Mouse (Mus musculus): ENCODE measurements around the gene Hist1h1e. TPM values are rescaled to one million over a fixed set of nuclear protein-coding genes. Genes with fewer than 3 reads are reported as not detected.

Gene Hist1h1e
- polyA plus RNA-seq, 1 experiment = 1.2 TPM

- Histone ChIP-seq H3K79me3 (ENCODE audit: low read depth) (no peaks in the 10 kb centered on the region), H3ac (ENCODE audit: control insufficient read depth, insufficient read length, low read depth) (no peak overlapping the region), H3K4me3 (ENCODE audit: insufficient read depth, poor library complexity, severe bottlenecking) (no peak overlapping the region), H3K79me2 (ENCODE audit: control insufficient read depth, insufficient read depth) (no peaks in the 10 kb centered on the region), H3K27me3 (ENCODE audit: control insufficient read depth, insufficient read depth, insufficient read length) (no peaks in the 10 kb centered on the region), H3K36me3 (ENCODE audit: control insufficient read depth, insufficient read depth) (no peaks in the 10 kb centered on the region)
- TF ChIP-seq CTCF (IDR thresholded peaks at IDR 0.05; ENCODE audit: control insufficient read depth, insufficient read depth, insufficient read length) = no peak
Observed at GRCm38 (mm10) chr13:23609844-23610243, 12.5 kb downstream of the Hist1h1e start.

- no peak for TF ChIP-seq MYOG (IDR thresholded peaks at IDR 0.05; ENCODE audit: control insufficient read depth, extremely low read depth, insufficient read length)
- no peak for TF ChIP-seq USF1 (IDR thresholded peaks at IDR 0.05; ENCODE audit: low read depth)
- peak; percentile 31 for TF ChIP-seq FOSL1 (IDR thresholded peaks at IDR 0.05; ENCODE audit: insufficient read depth, low read length, poor library complexity, severe bottlenecking)
- no peak for TF ChIP-seq CTCF (IDR thresholded peaks at IDR 0.05; ENCODE audit: control insufficient read depth, insufficient read depth, insufficient read length)
- Histone ChIP-seq H3K79me3 (ENCODE audit: low read depth) (no peaks in the 10 kb centered on the region), H3K79me2 (ENCODE audit: control insufficient read depth, insufficient read depth) (no peaks in the 10 kb centered on the region), H3ac (ENCODE audit: control insufficient read depth, insufficient read length, low read depth) (no peak overlapping the region), H3K27me3 (ENCODE audit: control insufficient read depth, insufficient read depth, insufficient read length) (no peaks in the 10 kb centered on the region), H3K36me3 (ENCODE audit: control insufficient read depth, insufficient read depth) (no peaks in the 10 kb centered on the region), H3K4me3 (ENCODE audit: insufficient read depth, poor library complexity, severe bottlenecking) (no peak overlapping the region)
Observed at GRCm38 (mm10) chr13:23609209-23609608, 13.1 kb downstream of the Hist1h1e start.

- Histone ChIP-seq H3ac (ENCODE audit: control insufficient read depth, insufficient read length, low read depth) (no peak overlapping the region), H3K79me2 (ENCODE audit: control insufficient read depth, insufficient read depth) (no peaks in the 10 kb centered on the region), H3K4me3 (ENCODE audit: insufficient read depth, poor library complexity, severe bottlenecking) (no peak overlapping the region), H3K27me3 (ENCODE audit: control insufficient read depth, insufficient read depth, insufficient read length) (no peaks in the 10 kb centered on the region), H3K36me3 (ENCODE audit: control insufficient read depth, insufficient read depth) (no peaks in the 10 kb centered on the region), H3K79me3 (ENCODE audit: low read depth) (no peaks in the 10 kb centered on the region)
- TF ChIP-seq MYOD1 (IDR thresholded peaks at IDR 0.05; ENCODE audit: control insufficient read depth, insufficient read length, low read depth) (no peak), CTCF (IDR thresholded peaks at IDR 0.05; ENCODE audit: control insufficient read depth, insufficient read depth, insufficient read length) (no peak), FOSL1 (IDR thresholded peaks at IDR 0.05; ENCODE audit: insufficient read depth, low read length, poor library complexity, severe bottlenecking) (no peak), MAX (IDR thresholded peaks at IDR 0.05) (no peak), MYOG (IDR thresholded peaks at IDR 0.05; ENCODE audit: control insufficient read depth, extremely low read depth, insufficient read length) (no peak), CEBPB (IDR thresholded peaks at IDR 0.05; ENCODE audit: low read depth) (no peak), USF1 (IDR thresholded peaks at IDR 0.05; ENCODE audit: low read depth) (no peak)
Observed at GRCm38 (mm10) chr13:23605052-23605451, 17.3 kb downstream of the Hist1h1e start.

- Histone ChIP-seq H3K36me3 (ENCODE audit: control insufficient read depth, insufficient read depth) (no peaks in the 10 kb centered on the region), H3K79me2 (ENCODE audit: control insufficient read depth, insufficient read depth) (no peaks in the 10 kb centered on the region), H3K4me3 (ENCODE audit: insufficient read depth, poor library complexity, severe bottlenecking) (no peak overlapping the region), H3K27me3 (ENCODE audit: control insufficient read depth, insufficient read depth, insufficient read length) (no peaks in the 10 kb centered on the region), H3ac (ENCODE audit: control insufficient read depth, insufficient read length, low read depth) (no peak overlapping the region), H3K79me3 (ENCODE audit: low read depth) (no peaks in the 10 kb centered on the region)
- TF ChIP-seq USF1 (IDR thresholded peaks at IDR 0.05; ENCODE audit: low read depth) = no peak
- TF ChIP-seq CTCF (IDR thresholded peaks at IDR 0.05; ENCODE audit: control insufficient read depth, insufficient read depth, insufficient read length) = no peak
- TF ChIP-seq MAX (IDR thresholded peaks at IDR 0.05) = no peak
- no peak for TF ChIP-seq MYOD1 (IDR thresholded peaks at IDR 0.05; ENCODE audit: control insufficient read depth, insufficient read length, low read depth)
- TF ChIP-seq FOSL1 (IDR thresholded peaks at IDR 0.05; ENCODE audit: insufficient read depth, low read length, poor library complexity, severe bottlenecking) = no peak
- TF ChIP-seq MYOG (IDR thresholded peaks at IDR 0.05; ENCODE audit: control insufficient read depth, extremely low read depth, insufficient read length) = no peak
- TF ChIP-seq CEBPB (IDR thresholded peaks at IDR 0.05; ENCODE audit: low read depth) = no peak
Observed at GRCm38 (mm10) chr13:23604452-23604851, 17.9 kb downstream of the Hist1h1e start.

- no peaks in the 10 kb centered on the region for H3K79me2 ChIP-seq (ENCODE audit: control insufficient read depth, insufficient read depth)
- no peaks in the 10 kb centered on the region for H3K27me3 ChIP-seq (ENCODE audit: control insufficient read depth, insufficient read depth, insufficient read length)
- H3ac ChIP-seq (ENCODE audit: control insufficient read depth, insufficient read length, low read depth) = no peak overlapping the region
- H3K79me3 ChIP-seq (ENCODE audit: low read depth) = no peaks in the 10 kb centered on the region
- H3K4me3 ChIP-seq (ENCODE audit: insufficient read depth, poor library complexity, severe bottlenecking) = no peak overlapping the region
- H3K36me3 ChIP-seq (ENCODE audit: control insufficient read depth, insufficient read depth) = no peaks in the 10 kb centered on the region
- TF ChIP-seq FOSL1 (IDR thresholded peaks at IDR 0.05; ENCODE audit: insufficient read depth, low read length, poor library complexity, severe bottlenecking) (no peak), MYOG (IDR thresholded peaks at IDR 0.05; ENCODE audit: control insufficient read depth, extremely low read depth, insufficient read length) (no peak), CTCF (IDR thresholded peaks at IDR 0.05; ENCODE audit: control insufficient read depth, insufficient read depth, insufficient read length) (no peak), MAX (IDR thresholded peaks at IDR 0.05) (no peak), CEBPB (IDR thresholded peaks at IDR 0.05; ENCODE audit: low read depth) (no peak), USF1 (IDR thresholded peaks at IDR 0.05; ENCODE audit: low read depth) (no peak), MYOD1 (IDR thresholded peaks at IDR 0.05; ENCODE audit: control insufficient read depth, insufficient read length, low read depth) (no peak)
Observed at GRCm38 (mm10) chr13:23603182-23603699, 19.1 kb downstream of the Hist1h1e start.

- H3K4me3 ChIP-seq (ENCODE audit: insufficient read depth, poor library complexity, severe bottlenecking) = no peak overlapping the region
- H3K36me3 ChIP-seq (ENCODE audit: control insufficient read depth, insufficient read depth) = no peaks in the 10 kb centered on the region
- H3K79me2 ChIP-seq (ENCODE audit: control insufficient read depth, insufficient read depth) = no peaks in the 10 kb centered on the region
- TF ChIP-seq MAX (IDR thresholded peaks at IDR 0.05) = no peak
- TF ChIP-seq CEBPB (IDR thresholded peaks at IDR 0.05; ENCODE audit: low read depth) = no peak
- peak; percentile 17 for TF ChIP-seq CTCF (IDR thresholded peaks at IDR 0.05; ENCODE audit: control insufficient read depth, insufficient read depth, insufficient read length)
- no peak for TF ChIP-seq FOSL1 (IDR thresholded peaks at IDR 0.05; ENCODE audit: insufficient read depth, low read length, poor library complexity, severe bottlenecking)
- no peak for TF ChIP-seq MYOD1 (IDR thresholded peaks at IDR 0.05; ENCODE audit: control insufficient read depth, insufficient read length, low read depth)
- H3ac ChIP-seq (ENCODE audit: control insufficient read depth, insufficient read length, low read depth) = no peak overlapping the region
- H3K27me3 ChIP-seq (ENCODE audit: control insufficient read depth, insufficient read depth, insufficient read length) = no peaks in the 10 kb centered on the region
- H3K79me3 ChIP-seq (ENCODE audit: low read depth) = no peaks in the 10 kb centered on the region
Observed at GRCm38 (mm10) chr13:23597957-23598356, 24.4 kb downstream of the Hist1h1e start.

Data from C2C12 (cell line).